Mouse (Mus musculus): Measurements from ENCODE around the gene Lemd1.

- no peak for TF ChIP-seq CTCF (IDR thresholded peaks at IDR 0.05; ENCODE audit: low read depth)
- no peak for TF ChIP-seq EP300 (IDR thresholded peaks at IDR 0.05; ENCODE audit: low read depth)
These were observed 3.9 kb downstream of the Lemd1 start for GRCm38 (mm10) chr1:132195100-132195499.

Data from liver, embryonic 14.5 days (tissue).